Mouse (Mus musculus) brain, embryonic 14.5 days (tissue): ENCODE measurements around the gene Tnik.

Source experiments
- CTCF ChIP-seq: fragments of 200-500 bp; IDR thresholded peaks from 2 replicates; pipeline ENCODE4 v1.5.1; 2012; ENCODE audit warnings: inconsistent platforms, mild to moderate bottlenecking, moderate library complexity, borderline replicate concordance; ENCODE audit not compliant: insufficient read depth, insufficient read length; ENCODE audit errors: extremely low read depth
- POLR2A ChIP-seq: fragments of 200-500 bp; IDR thresholded peaks from 2 replicates; pipeline ENCODE4 v1.6.1; 2012; ENCODE audit warnings: mild to moderate bottlenecking, inconsistent platforms, borderline replicate concordance; ENCODE audit not compliant: poor library complexity, insufficient read depth, insufficient read length, severe bottlenecking; ENCODE audit errors: extremely low read depth

- TF ChIP-seq CTCF (no peak), POLR2A (no peak)
Measured at GRCm38 (mm10) chr3:28214886-28215311, 48.1 kb upstream of the Tnik start.
